In the genomic region with DNA sequence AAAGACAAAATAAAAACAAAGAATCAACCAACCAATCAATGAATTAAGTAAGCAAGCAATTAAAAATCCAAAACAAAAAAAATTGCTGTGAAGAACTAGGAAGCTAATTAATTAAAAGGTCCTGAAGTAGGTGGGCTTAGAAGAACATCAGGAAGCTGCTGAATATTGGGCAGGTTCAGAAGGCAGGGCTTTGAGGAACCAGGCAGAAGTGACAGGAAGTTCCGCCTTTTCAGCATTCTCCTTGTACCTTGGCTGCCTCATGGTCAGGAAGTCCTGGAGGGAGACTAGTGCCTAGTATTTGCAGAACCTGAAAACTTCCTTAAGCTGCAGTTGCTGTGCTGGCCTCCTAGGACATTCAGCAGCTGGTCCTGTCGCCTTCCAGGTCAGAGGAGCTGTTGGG, we compare ENCODE assay signal across 11 mouse cellular contexts. TPM values are rescaled to one million over a fixed set of nuclear protein-coding genes. Genes with fewer than 3 reads are reported as not detected.
DNase-seq lines count a peak whose midpoint lies in the region; TF ChIP-seq lines count a peak whose summit lies in the region.
"Not testable (repeated sequence)": the region's sequence is repeated elsewhere in the genome, so short reads cannot be mapped to it uniquely, and the experiment has no call there.
"Had no signal": no experiment of that assay in that cellular context is flagged by ENCODE, and none has a peak within 500 bp of the region (broad histone marks: within the 10 kb centered on the region; RNA-seq: fewer than 3 reads in every experiment).

No protein-coding gene starts in this region.

- not testable (repeated sequence) for H3K9ac ChIP-seq in MEL (ENCODE audit: control insufficient read depth, low read depth, low read length, poor library complexity, severe bottlenecking)

- not testable (repeated sequence) for H3K27me3 ChIP-seq in E14TG2a.4 (ENCODE audit: insufficient read depth, low read length); MEL (ENCODE audit: control insufficient read depth in 1 of 2, insufficient read depth in 2 of 2, low read length in 2 of 2)

- H3K4me3 ChIP-seq in E14TG2a.4 (replicated peaks; ENCODE audit: low read length): peak overlapping the region; percentile 74
- H3K4me3 ChIP-seq in MEL (ENCODE audit: control insufficient read depth in 1 of 2, insufficient read depth in 1 of 2, low read depth in 2 of 2, low read length in 2 of 2): not testable (repeated sequence)

- H3K79me2 ChIP-seq in MEL (ENCODE audit: control insufficient read depth, insufficient read depth, low read length, poor library complexity): not testable (repeated sequence)

- H3K36me3 ChIP-seq in E14TG2a.4 (ENCODE audit: insufficient read depth, low read length): peaks cover 11% of the 10 kb centered on the region
- H3K36me3 ChIP-seq in MEL (ENCODE audit: control insufficient read depth in 1 of 2, insufficient read depth in 2 of 2, low read length in 2 of 2): not testable (repeated sequence)

- H3K4me1 ChIP-seq in E14TG2a.4 (replicated peaks; ENCODE audit: low read depth, low read length): peaks cover 27% of the 10 kb centered on the region
- H3K4me1 ChIP-seq in MEL (ENCODE audit: control insufficient read depth in 1 of 2, insufficient read depth in 2 of 2, low read length in 2 of 2): not testable (repeated sequence)

- H3K9me3 ChIP-seq in E14TG2a.4 (ENCODE audit: low read length): peaks cover 10% of the 10 kb centered on the region
- not testable (repeated sequence) for H3K9me3 ChIP-seq in MEL (replicated peaks; ENCODE audit: insufficient read depth, low read length)

- DNase-seq in 3T3-L1 (ENCODE audit: low read depth, low spot score): peak; percentile 15
- DNase-seq in ES-CJ7 (ENCODE audit: low read depth, low spot score): peak; percentile 71
- DNase-seq in MEL (ENCODE audit: low read depth, low spot score): peak; percentile 16
- DNase-seq in ZHBTc4 (ENCODE audit: low read depth, low spot score): peak; percentile 75

- not testable (repeated sequence) for TF ChIP-seq RAD21 in MEL (IDR thresholded peaks at IDR 0.05; ENCODE audit: low read depth, low read length)

- not testable (repeated sequence) for TF ChIP-seq POLR2A in MEL (IDR thresholded peaks at IDR 0.05; ENCODE audit: control insufficient read depth in 1 of 2, insufficient read depth in 1 of 2, low read depth in 1 of 2, low read length in 2 of 2, poor library complexity in 1 of 2)

- not testable (repeated sequence) for H3K27ac ChIP-seq in MEL (ENCODE audit: control insufficient read depth, low read depth, low read length)

- not testable (repeated sequence) for TF ChIP-seq CTCF in E14TG2a.4 (conservative IDR thresholded peaks at IDR 0.05; ENCODE audit: low read length); MEL (IDR thresholded peaks at IDR 0.05 in 2 of 3, conservative IDR thresholded peaks at IDR 0.05 in 1 of 3; ENCODE audit: control insufficient read depth in 1 of 3, insufficient read depth in 1 of 3, low read depth in 2 of 3, low read length in 3 of 3, poor library complexity in 1 of 3, severe bottlenecking in 1 of 3)

- not testable (repeated sequence) for TF ChIP-seq EP300 in MEL (IDR thresholded peaks at IDR 0.05; ENCODE audit: low read depth in 1 of 2, low read length in 2 of 2)

RNA-seq across cellular contexts. Expression of a gene that starts 4.1 kb away (rescaled TPM):
- 0.50 and 0.62 TPM in 2 replicates for total RNA-seq in MEL (2012; rRNA removed)
- polyA plus RNA-seq in MEL (2012; ENCODE audit: insufficient read depth in 1 of 2, insufficient read length in 2 of 2, low read depth in 1 of 2, low replicate concordance in 2 of 2, missing spikeins in 1 of 2): 1 to 10 TPM in 1 of 2 experiments, not detected in 1; 1.7 TPM
- polyA plus RNA-seq: adrenal gland, adult 2 months; embryonic facial prominence, embryonic 11.5 days; embryonic facial prominence, embryonic 13.5 days; embryonic facial prominence, embryonic 15.5 days; forebrain, embryonic 12.5 days; forebrain, embryonic 16.5 days had no signal

Comparison
In these comparisons a context has a peak if more than half of its experiments do, and no peak if none do; other contexts are left out.
1. DNase-seq: peak in every context shown above with its lines; median percentile 75 in ZHBTc4; 71 in ES-CJ7; 16 in MEL; 15 in 3T3-L1.